Mouse (Mus musculus) thymus, adult 2 months (tissue): ENCODE measurements around the gene Plcxd1. TPM values are rescaled to one million over a fixed set of nuclear protein-coding genes. Genes with fewer than 3 reads are reported as not detected.

ENCODE experiments used
- DNase-seq: peaks from one replicate; pipeline ENCODE4 v3.0.0; 2021
- H3K27ac ChIP-seq: fragments of 200-500 bp; 2 replicates; pipeline ENCODE4 v1.5.1; 2012; ENCODE audit warnings: low read length, control low read depth; ENCODE audit not compliant: control insufficient read depth, insufficient read depth
- H3K27me3 ChIP-seq: fragments of 200-500 bp; 2 replicates; pipeline ENCODE4 v1.6.1; 2012; ENCODE audit warnings: mild to moderate bottlenecking, low read length, moderate library complexity, mixed read lengths; ENCODE audit not compliant: control insufficient read depth, insufficient read depth
- H3K36me3 ChIP-seq: fragments of 200-500 bp; 2 replicates; pipeline ENCODE4 v1.6.1; 2012; ENCODE audit warnings: mild to moderate bottlenecking, low read length, moderate library complexity; ENCODE audit not compliant: control insufficient read depth, insufficient read depth
- H3K4me1 ChIP-seq: fragments of 200-500 bp; replicated peaks from 2 replicates; pipeline ENCODE4 v1.6.1; 2012; ENCODE audit warnings: low read length; ENCODE audit not compliant: control insufficient read depth, insufficient read depth
- H3K4me3 ChIP-seq: fragments of 200-500 bp; 2 replicates; pipeline ENCODE4 v1.5.1; 2012; ENCODE audit warnings: mild to moderate bottlenecking, low read length, control low read depth, moderate library complexity; ENCODE audit not compliant: control insufficient read depth, insufficient read depth
- CTCF ChIP-seq: fragments of 200-500 bp; IDR thresholded peaks from 2 replicates; pipeline ENCODE4 v1.5.1; 2012; ENCODE audit warnings: mild to moderate bottlenecking, control low read depth, low read length, moderate library complexity, borderline replicate concordance; ENCODE audit not compliant: control insufficient read depth, poor library complexity, insufficient read depth; ENCODE audit errors: extremely low read depth
- POLR2A ChIP-seq: fragments of 200-500 bp; IDR thresholded peaks from 2 replicates; pipeline ENCODE4 v1.6.1; 2012; ENCODE audit warnings: mild to moderate bottlenecking, low read length, control low read depth, moderate library complexity; ENCODE audit not compliant: control insufficient read depth, poor library complexity, insufficient read depth; ENCODE audit errors: extremely low read depth
- WGBS: fragments of 180-500 bp; shearing (Covaris S2); methylation state at CpG from one replicate; pipeline ENCODE4 v1.1.7; 2018; 5-methylcytosine and 5-hydroxymethylcytosine counted together
- polyA plus RNA-seq: library from polyadenylated mRNA; depleted of rRNA; stranded (reverse); fragments of >200 nt; gene quantifications from 2 replicates; pipeline ENCODE4 v1.2.3, GENCODE M21; 2012; rRNA removed

Plcxd1 gene
- polyA plus RNA-seq, 1 experiment: 3.9 TPM

GRCm38 (mm10) chr5:110137816-110138215 lies 38.0 kb downstream of the Plcxd1 start:
- Histone ChIP-seq H3K27me3 (no peaks in the 10 kb centered on the region), H3K27ac (no peak overlapping the region), H3K4me3 (no peak overlapping the region), H3K36me3 (peaks cover 13% of the 10 kb centered on the region), H3K4me1 (no peaks in the 10 kb centered on the region; the same call in 1 of the 2 replicates)
- no peak for TF ChIP-seq POLR2A
- DNase-seq: no peak
- 100% methylated on average over 3 of the region's 3 CpGs for WGBS

DNA sequence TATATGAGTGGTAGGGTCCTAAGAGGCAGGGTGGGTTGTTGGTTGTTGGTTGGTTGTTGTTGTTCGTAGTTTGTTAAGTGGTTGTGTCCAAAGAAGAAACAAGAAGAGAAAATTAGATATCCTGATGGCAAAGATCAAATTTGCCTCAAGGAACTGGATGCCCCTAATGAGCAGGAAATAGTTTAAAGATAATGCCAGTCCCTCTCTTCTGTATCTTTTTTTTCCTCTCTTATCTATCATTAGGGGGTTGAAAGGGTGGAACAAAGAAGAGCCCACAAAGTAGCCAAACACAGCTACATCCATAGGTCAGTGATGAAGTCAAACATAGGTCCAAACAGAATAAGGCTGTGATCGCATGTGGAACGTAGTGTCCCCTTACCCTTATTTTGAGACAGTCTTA lies 39.6 kb downstream of the Plcxd1 start:
- WGBS: 98% methylated on average over 3 of the region's 3 CpGs

GRCm38 (mm10) chr5:110140424-110140823 lies 40.7 kb downstream of the Plcxd1 start:
- Histone ChIP-seq H3K4me3 (no peak overlapping the region), H3K27me3 (no peaks in the 10 kb centered on the region), H3K36me3 (peaks cover 34% of the 10 kb centered on the region), H3K27ac (no peak overlapping the region), H3K4me1 (no peaks in the 10 kb centered on the region; the same call in 1 of the 2 replicates)
- TF ChIP-seq POLR2A: no peak
- TF ChIP-seq CTCF: no peak
- WGBS: 93% methylated on average over 7 of the region's 7 CpGs
- DNase-seq: no peak

More for the DNA sequence above, 39.6 kb downstream of the Plcxd1 start:
- no peak overlapping the region for H3K4me3 ChIP-seq
- no peaks in the 10 kb centered on the region; the same call in 1 of the 2 replicates for H3K4me1 ChIP-seq
- no peak for DNase-seq
- no peak overlapping the region for H3K27ac ChIP-seq
- no peaks in the 10 kb centered on the region for H3K27me3 ChIP-seq
- peaks cover 23% of the 10 kb centered on the region for H3K36me3 ChIP-seq
- TF ChIP-seq POLR2A (no peak), CTCF (no peak)

DNA sequence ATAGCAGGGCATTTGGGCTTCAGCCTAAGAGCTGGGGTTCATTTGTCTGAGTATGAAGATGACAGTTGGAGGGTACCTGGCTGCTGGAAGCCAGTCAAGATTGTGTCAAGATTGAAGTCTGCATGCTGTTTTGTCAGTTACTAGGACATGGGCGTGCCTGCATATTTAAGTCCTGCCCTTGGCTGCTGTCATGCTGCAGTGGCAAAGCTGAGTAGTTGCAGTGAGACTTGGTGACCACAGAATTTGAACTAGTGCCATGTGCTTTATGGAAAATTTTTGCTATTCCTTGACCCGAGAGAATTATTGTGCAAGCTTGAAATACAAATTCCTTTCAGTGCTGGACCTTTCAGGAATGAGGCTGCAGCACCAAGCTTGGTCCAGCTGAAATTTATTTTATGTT lies 42.5 kb downstream of the Plcxd1 start:
- TF ChIP-seq CTCF (no peak), POLR2A (no peak)
- DNase-seq: no peak
- Histone ChIP-seq H3K4me3 (no peak overlapping the region), H3K36me3 (peaks cover 51% of the 10 kb centered on the region), H3K27me3 (no peaks in the 10 kb centered on the region), H3K27ac (no peak overlapping the region), H3K4me1 (no peaks in the 10 kb centered on the region; the same call in 1 of the 2 replicates)
- WGBS: 95% methylated on average over 2 of the region's 2 CpGs

DNA sequence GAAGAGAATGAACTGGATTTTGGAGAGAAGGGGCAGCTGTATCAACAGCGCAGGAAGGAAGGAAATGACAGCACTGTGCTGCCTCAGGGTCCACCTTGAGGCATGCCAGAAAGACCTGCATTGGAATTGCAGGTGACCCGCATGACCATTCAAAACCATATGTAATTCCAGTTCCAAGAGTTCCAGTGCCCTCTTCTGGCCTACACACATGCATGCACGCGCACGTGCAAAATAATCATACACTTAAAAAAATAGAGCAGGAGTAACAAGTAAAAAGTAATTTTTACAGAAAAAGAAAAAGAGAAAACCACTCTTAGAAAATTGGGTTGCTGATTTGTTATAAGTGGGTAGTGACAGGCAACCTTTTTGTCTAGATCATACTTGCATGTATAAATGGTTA lies 43.2 kb downstream of the Plcxd1 start:
- peak; percentile 11 for DNase-seq
- Histone ChIP-seq H3K36me3 (peaks cover 58% of the 10 kb centered on the region), H3K4me1 (no peaks in the 10 kb centered on the region), H3K27me3 (no peaks in the 10 kb centered on the region), H3K4me3 (no peak overlapping the region), H3K27ac (no peak overlapping the region)
- 93% methylated on average over 5 of the region's 5 CpGs for WGBS
- peak; percentile 20; the same call in 1 of the 2 replicates for TF ChIP-seq CTCF
- no peak for TF ChIP-seq POLR2A

Other genes with a start within 250 kb of the Plcxd1 start
- gene Gm15446, start 176.6 kb upstream of the Plcxd1 start, polyA plus RNA-seq: 2.5 and 4.1 TPM in 2 replicates
- gene Zfp932, start 103.4 kb upstream of the Plcxd1 start, polyA plus RNA-seq: 5.0 and 6.4 TPM in 2 replicates
- 0.32 and 0.98 TPM in 2 replicates for gene Gm17655, start 27.5 kb upstream of the Plcxd1 start, polyA plus RNA-seq
- gene Gm35315, start 5.5 kb upstream of the Plcxd1 start, polyA plus RNA-seq: 0.30 and 0.31 TPM in 2 replicates
- 260 and 301 TPM in 2 replicates for gene Gtpbp6, start 8.2 kb downstream of the Plcxd1 start, polyA plus RNA-seq
- gene Zfp605, start 10.1 kb downstream of the Plcxd1 start, polyA plus RNA-seq: 0.73 and 0.80 TPM in 2 replicates
- gene Chfr, start 35.9 kb downstream of the Plcxd1 start, polyA plus RNA-seq: 180 and 185 TPM in 2 replicates
- 11.5 and 12.3 TPM in 2 replicates for gene Golga3, start 76.7 kb downstream of the Plcxd1 start, polyA plus RNA-seq
- 12.9 and 13.5 TPM in 2 replicates for gene Ankle2, start 131.0 kb downstream of the Plcxd1 start, polyA plus RNA-seq
- gene Pgam5, start 169.9 kb downstream of the Plcxd1 start, polyA plus RNA-seq: 38.0 and 40.8 TPM in 2 replicates
- 3.5 and 4.7 TPM in 2 replicates for gene Pxmp2, start 186.2 kb downstream of the Plcxd1 start, polyA plus RNA-seq
- 27.5 and 36.4 TPM in 2 replicates for gene Pole, start 186.3 kb downstream of the Plcxd1 start, polyA plus RNA-seq
- gene P2rx2, start 243.2 kb downstream of the Plcxd1 start, polyA plus RNA-seq: 0.77 and 0.84 TPM in 2 replicates
- gene Lrcol1, start 244.8 kb downstream of the Plcxd1 start, polyA plus RNA-seq: 0.28 and 0.73 TPM in 2 replicates